Mouse (Mus musculus) gastrocnemius, postnatal 10 days (tissue): Measurements from ENCODE around the gene Vipr2. TPM values are rescaled to one million over a fixed set of nuclear protein-coding genes. Genes with fewer than 3 reads are reported as not detected.

Experiments
- DNase-seq: peaks from one replicate; pipeline ENCODE4 v3.0.0; 2021; ENCODE audit warnings: mixed read lengths
- total RNA-seq, 2 experiments: library from RNA; stranded (reverse); gene quantifications; 2 replicates each; pipeline ENCODE4 v1.2.3; 2021

Vipr2 gene
- total RNA-seq, 2 experiments from 2014 or later, result 4.7 to 5.0 TPM

GRCm38 (mm10) chr12:116096361-116096904 is 18.9 kb downstream of the Vipr2 start:
- no peak for DNase-seq

GRCm38 (mm10) chr12:116097166-116097565 is 19.6 kb downstream of the Vipr2 start:
- no peak for DNase-seq

- no peak for DNase-seq
Measured at GRCm38 (mm10) chr12:116101945-116102344, 24.4 kb downstream of the Vipr2 start.

GRCm38 (mm10) chr12:116109451-116110353 is 32.2 kb downstream of the Vipr2 start:
- no peak for DNase-seq

GRCm38 (mm10) chr12:116111007-116111694 is 33.6 kb downstream of the Vipr2 start:
- no peak for DNase-seq

GRCm38 (mm10) chr12:116115781-116116180 is 38.3 kb downstream of the Vipr2 start:
- no peak for DNase-seq

GRCm38 (mm10) chr12:116116455-116116854 is 38.9 kb downstream of the Vipr2 start:
- DNase-seq, result no peak

GRCm38 (mm10) chr12:116117352-116117929 is 39.9 kb downstream of the Vipr2 start:
- DNase-seq, result no peak

- DNase-seq, result no peak
Measured at GRCm38 (mm10) chr12:116119001-116119400, 41.5 kb downstream of the Vipr2 start.

- DNase-seq, result no peak
Measured at GRCm38 (mm10) chr12:116123786-116124185, 46.3 kb downstream of the Vipr2 start.

GRCm38 (mm10) chr12:116130936-116131335 is 53.4 kb downstream of the Vipr2 start:
- no peak for DNase-seq

- DNase-seq, result no peak
Measured at GRCm38 (mm10) chr12:116132909-116133308, 55.4 kb downstream of the Vipr2 start.

- DNase-seq, result no peak
Measured at GRCm38 (mm10) chr12:116135906-116136305, 58.4 kb downstream of the Vipr2 start.

GRCm38 (mm10) chr12:116138322-116139205 is 61.0 kb downstream of the Vipr2 start:
- DNase-seq, result no peak

GRCm38 (mm10) chr12:116140605-116141004 is 63.1 kb downstream of the Vipr2 start:
- no peak for DNase-seq

- DNase-seq, result no peak
Measured at GRCm38 (mm10) chr12:116141816-116142215, 64.3 kb downstream of the Vipr2 start.

GRCm38 (mm10) chr12:116142464-116142863 is 64.9 kb downstream of the Vipr2 start:
- DNase-seq, result no peak

- no peak for DNase-seq
Measured at GRCm38 (mm10) chr12:116145246-116145645, 67.7 kb downstream of the Vipr2 start.

GRCm38 (mm10) chr12:116145686-116146085 is 68.2 kb downstream of the Vipr2 start:
- DNase-seq, result no peak

- DNase-seq, result no peak
Measured at GRCm38 (mm10) chr12:116146996-116147634, 69.6 kb downstream of the Vipr2 start.

- no peak for DNase-seq
Measured at GRCm38 (mm10) chr12:116152866-116153428, 75.4 kb downstream of the Vipr2 start.
